Mouse (Mus musculus): Measurements from ENCODE around the gene Retreg1. TPM values are rescaled to one million over a fixed set of nuclear protein-coding genes. Genes with fewer than 3 reads are reported as not detected.

The Retreg1 gene
- total RNA-seq, 1 experiment from 2014 or later: 183 TPM

Other genes with a start within 250 kb of the Retreg1 start
- 1.2 and 1.5 TPM in 2 replicates for gene Myo10, start 220.7 kb upstream of the Retreg1 start, total RNA-seq (2017)
- gene Zfp622, start 141.2 kb downstream of the Retreg1 start, total RNA-seq (2017): 103 and 117 TPM in 2 replicates